Mouse (Mus musculus) macrophage (primary cell): ENCODE measurements at regions not wholly inside any gene's neighbourhood (a gene's known extent, or its start where the extent isn't known, plus 50 kb on each side); places are given as distances from the start of the nearest gene placed in this dataset.
"Not testable (repeated sequence)": the region's sequence is repeated elsewhere in the genome, so short reads cannot be mapped to it uniquely, and the experiment has no call there.

ENCODE experiments used
- H3K27ac ChIP-seq: fragments of 350-480 bp; formaldehyde crosslinking; 2 replicates; pipeline ENCODE4 v1.9.0; 2021
- H3K36me3 ChIP-seq: fragments of 350-480 bp; formaldehyde crosslinking; 2 replicates; pipeline ENCODE4 v1.9.0; 2021; ENCODE audit errors: inconsistent target
- H3K4me3 ChIP-seq: fragments of 350-480 bp; formaldehyde crosslinking; 2 replicates; pipeline ENCODE4 v1.9.0; 2021; ENCODE audit errors: inconsistent target
- H3K79me2 ChIP-seq: fragments of 350-480 bp; formaldehyde crosslinking; 2 replicates; pipeline ENCODE4 v1.9.0; 2021; ENCODE audit errors: inconsistent target
- WGBS: methylation state at CpG from one replicate; pipeline ENCODE4 v1.1.7; 2026; ENCODE audit warnings: inconsistent platforms; ENCODE audit not compliant: missing documents; 5-methylcytosine and 5-hydroxymethylcytosine counted together

DNA sequence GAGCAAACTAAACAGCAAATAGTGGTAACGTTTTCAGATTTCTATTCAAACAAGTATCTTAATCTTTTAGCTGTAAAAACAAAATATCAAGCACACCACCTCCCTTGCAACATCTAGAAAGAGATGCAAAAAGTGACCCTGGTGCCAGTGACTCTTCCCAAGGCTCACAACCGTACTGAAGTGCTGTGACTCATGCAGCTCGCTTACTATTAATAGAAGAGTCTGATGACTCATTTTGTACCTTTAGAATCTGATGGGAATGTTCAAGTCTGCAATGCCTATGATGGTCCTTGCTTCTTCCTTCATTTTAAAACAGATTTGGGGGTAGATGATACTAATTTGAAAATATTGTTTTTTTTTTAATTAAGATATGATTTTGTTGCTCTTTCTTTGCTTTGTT lies 88.5 kb downstream of the Arrdc3 start:
- H3K36me3 ChIP-seq: no peaks in the 10 kb centered on the region
- H3K79me2 ChIP-seq: no peaks in the 10 kb centered on the region
- 54% methylated on average over 3 of the region's 3 CpGs for WGBS
- H3K27ac ChIP-seq: no peak overlapping the region
- no peak overlapping the region for H3K4me3 ChIP-seq

DNA sequence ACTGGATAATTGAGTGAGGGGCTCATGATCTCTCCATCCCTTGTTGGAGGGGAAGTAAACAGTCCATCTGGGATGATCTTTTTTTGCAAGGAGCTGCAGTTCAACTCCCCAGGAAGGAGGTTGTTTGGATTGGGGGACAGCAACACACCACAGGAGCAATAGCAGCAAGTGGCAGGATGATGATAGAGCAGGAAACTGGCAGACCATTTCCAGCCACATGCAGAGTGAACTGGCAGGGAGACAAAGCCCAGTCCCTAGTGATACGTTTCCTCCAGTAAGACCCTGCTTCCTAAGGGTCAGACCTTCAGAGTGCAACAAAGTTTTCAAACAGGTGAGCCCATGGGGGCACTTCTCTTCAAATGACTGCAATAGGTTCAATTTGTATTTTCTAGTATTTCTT lies 91.2 kb downstream of the Arrdc3 start:
- 63% methylated on average over 1 of the region's 1 CpGs for WGBS
- no peak overlapping the region for H3K27ac ChIP-seq
- no peaks in the 10 kb centered on the region for H3K79me2 ChIP-seq

DNA sequence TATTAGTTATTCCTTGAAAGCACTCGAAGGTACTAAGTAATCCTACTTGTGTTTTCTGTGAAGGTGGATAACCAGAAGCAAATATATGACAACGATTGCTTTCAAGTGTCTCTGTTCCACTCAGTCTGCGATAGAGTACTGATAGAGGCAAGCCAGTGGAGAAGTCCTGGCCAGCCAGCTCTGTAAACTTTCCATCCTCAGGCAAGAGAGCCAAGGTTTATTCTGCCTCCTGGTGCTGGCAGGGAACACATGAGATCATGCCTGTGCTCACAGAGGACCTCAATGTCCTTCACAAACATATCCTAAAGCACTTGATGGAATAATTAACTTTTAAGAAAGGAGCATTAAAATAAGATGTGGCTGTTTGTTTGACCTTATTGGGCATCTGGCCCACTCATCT lies 94.1 kb downstream of the Arrdc3 start:
- Histone ChIP-seq H3K27ac (no peak overlapping the region), H3K36me3 (no peaks in the 10 kb centered on the region), H3K4me3 (no peak overlapping the region), H3K79me2 (no peaks in the 10 kb centered on the region)
- WGBS: 99% methylated on average over 3 of the region's 3 CpGs

More for the DNA sequence above, 91.2 kb downstream of the Arrdc3 start:
- no peak overlapping the region for H3K4me3 ChIP-seq
- H3K36me3 ChIP-seq: no peaks in the 10 kb centered on the region

DNA sequence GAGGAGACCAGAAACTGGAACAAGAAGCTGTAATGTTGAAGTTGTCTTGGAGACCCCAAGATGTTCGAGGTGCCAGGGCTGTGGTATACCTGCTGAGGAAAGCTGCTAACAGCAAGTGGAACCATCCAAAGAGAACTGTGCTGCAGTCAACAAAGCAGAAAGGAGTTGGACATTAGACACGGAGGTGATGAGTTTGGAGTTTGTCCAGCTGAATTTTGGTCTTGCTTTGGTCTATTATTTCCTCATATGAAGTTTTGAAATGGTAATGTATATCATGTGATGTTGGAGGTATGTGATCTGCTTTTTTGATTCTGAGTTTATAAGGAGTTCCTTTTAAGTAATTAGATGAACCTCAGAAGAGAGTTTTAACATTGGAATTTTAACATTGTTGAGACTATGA lies 98.0 kb downstream of the Arrdc3 start:
- 92% methylated on average over 2 of the region's 2 CpGs for WGBS

DNA sequence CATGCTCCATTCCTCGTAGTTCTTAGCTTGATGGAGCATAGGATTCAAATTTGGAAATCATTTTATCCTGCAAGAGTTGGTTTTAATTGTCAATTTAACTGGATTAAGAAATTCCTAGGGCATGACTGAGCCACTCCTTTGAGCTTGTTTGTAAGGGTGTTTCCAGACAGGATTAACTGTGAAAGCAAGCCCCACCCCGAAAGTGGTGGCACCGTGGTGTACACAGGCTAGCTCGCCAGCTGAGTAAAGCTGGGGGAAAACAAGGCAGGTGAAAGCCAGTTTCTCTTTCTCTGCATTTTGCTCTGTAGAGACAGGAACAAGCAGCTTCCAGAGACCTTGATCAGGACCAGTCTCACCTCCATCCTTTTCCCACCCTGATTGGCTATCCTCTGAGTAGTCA lies 103.5 kb downstream of the Arrdc3 start:
- Histone ChIP-seq H3K4me3 (no peak overlapping the region), H3K27ac (no peak overlapping the region), H3K36me3 (no peaks in the 10 kb centered on the region), H3K79me2 (no peaks in the 10 kb centered on the region)
- WGBS: 84% methylated on average over 4 of the region's 4 CpGs

More for the DNA sequence above, 98.0 kb downstream of the Arrdc3 start:
- Histone ChIP-seq H3K79me2 (no peaks in the 10 kb centered on the region), H3K27ac (no peak overlapping the region), H3K4me3 (no peak overlapping the region), H3K36me3 (no peaks in the 10 kb centered on the region)

DNA sequence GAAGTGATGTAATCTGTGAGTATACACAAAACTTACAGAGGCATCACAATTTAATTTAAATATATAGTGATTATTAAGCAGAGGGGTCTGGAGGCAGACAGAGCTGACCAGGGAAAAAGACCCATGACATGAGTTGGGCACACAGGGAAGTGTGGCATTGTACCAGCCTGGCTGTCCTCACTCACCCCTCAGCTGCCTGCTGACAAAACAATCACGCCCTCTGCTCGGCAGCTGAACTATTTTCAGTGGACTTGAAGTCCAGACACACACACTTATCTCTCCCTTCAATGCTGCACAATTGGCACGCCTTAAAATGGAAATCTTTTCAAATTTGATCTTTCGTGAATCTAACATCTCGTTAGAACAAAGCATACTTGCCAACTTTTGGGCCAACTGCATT lies 106.6 kb downstream of the Arrdc3 start:
- no peak overlapping the region for H3K27ac ChIP-seq
- no peak overlapping the region for H3K4me3 ChIP-seq
- 97% methylated on average over 5 of the region's 5 CpGs for WGBS
- H3K36me3 ChIP-seq: no peaks in the 10 kb centered on the region
- no peaks in the 10 kb centered on the region for H3K79me2 ChIP-seq

DNA sequence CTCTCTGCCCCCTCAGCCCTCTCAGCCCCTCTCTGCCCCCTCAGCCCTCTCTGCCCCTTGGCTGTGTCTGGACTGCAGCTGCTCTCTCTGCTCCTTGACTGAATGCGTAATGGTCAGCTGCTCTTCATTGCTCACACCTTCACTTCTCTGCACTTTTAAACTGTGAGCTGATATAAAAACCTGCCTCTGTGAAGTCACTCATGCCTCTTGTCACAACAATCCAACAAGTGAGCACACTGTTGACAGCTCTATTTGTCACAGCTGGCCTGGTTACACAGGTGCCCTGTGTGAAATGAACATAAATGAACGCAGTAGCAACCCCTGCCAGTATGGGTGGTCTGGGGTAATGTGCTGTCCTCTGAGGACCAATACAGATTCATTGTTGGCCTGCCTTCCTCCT lies 109.2 kb downstream of the Arrdc3 start:
- 100% methylated on average over 2 of the region's 2 CpGs for WGBS
- H3K4me3 ChIP-seq: no peak overlapping the region
- no peaks in the 10 kb centered on the region for H3K36me3 ChIP-seq
- no peak overlapping the region for H3K27ac ChIP-seq
- H3K79me2 ChIP-seq: no peaks in the 10 kb centered on the region

DNA sequence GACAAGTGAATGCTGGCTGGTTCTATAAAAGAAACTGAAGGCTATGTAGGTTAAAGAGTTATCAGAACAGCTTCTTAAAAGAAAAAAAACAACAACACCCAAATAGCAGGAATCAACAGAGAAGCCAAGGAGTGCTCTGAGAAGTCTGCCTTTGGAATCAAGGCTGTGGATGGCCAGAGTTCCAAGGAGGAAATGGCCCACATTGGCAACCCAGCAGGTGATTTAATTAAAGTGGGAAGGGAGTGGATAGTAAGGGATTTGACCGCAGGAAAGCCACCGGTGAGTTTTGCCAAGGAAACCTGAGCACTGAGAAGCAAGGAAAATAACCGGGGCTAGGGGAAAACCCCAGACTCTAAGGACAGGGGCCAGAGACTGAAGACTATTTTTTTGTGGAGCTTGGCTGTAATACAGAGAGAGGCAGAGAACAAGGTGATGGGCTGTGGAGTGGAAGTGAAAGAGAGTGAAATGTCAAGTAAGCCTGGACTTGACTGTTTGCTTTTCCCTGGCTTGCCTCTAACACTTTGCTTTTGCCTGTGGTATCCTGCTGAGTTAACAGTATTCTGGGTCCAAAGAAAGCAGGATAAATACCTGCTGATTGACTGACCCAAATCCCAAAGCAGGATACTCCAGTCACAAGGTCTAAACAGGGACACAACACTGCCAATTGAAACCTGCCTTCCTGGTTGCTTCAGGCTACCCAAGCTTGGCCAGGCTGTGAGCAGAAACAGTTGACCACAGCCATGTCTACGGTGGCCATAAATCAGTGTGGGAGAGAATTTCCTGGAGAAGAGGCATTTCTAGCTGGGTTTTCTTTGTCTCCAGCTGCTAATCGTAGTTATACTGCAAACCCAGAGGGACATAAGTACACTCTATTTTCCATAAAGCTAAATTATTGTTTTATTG lies 125.9 kb downstream of the Arrdc3 start:
- H3K4me3 ChIP-seq: no peak overlapping the region
- 70% methylated on average over 5 of the region's 5 CpGs for WGBS
- no peaks in the 10 kb centered on the region for H3K79me2 ChIP-seq
- H3K27ac ChIP-seq: no peak overlapping the region
- H3K36me3 ChIP-seq: no peaks in the 10 kb centered on the region

DNA sequence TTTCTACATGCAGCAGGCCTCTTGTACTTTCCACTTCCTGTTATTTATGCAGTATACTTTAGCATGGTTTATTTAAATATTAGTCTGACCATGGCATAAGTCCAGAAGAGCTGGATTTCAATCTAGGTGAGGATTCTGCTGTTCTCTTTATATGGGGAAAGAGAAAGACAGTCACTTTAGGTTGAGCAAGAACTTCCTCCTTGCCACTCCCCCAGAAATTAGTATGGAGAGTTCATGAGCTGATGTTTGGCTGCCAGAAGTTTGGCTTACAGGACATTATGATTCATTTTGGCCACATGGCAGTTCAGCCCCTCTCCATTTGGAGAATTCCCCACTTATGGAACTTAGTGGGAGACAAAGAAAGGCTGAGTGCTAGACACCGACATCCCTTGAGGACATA lies 130.8 kb downstream of the Arrdc3 start:
- 100% methylated on average over 1 of the region's 1 CpGs for WGBS
- Histone ChIP-seq H3K27ac (no peak overlapping the region), H3K79me2 (no peaks in the 10 kb centered on the region), H3K36me3 (no peaks in the 10 kb centered on the region), H3K4me3 (no peak overlapping the region)

DNA sequence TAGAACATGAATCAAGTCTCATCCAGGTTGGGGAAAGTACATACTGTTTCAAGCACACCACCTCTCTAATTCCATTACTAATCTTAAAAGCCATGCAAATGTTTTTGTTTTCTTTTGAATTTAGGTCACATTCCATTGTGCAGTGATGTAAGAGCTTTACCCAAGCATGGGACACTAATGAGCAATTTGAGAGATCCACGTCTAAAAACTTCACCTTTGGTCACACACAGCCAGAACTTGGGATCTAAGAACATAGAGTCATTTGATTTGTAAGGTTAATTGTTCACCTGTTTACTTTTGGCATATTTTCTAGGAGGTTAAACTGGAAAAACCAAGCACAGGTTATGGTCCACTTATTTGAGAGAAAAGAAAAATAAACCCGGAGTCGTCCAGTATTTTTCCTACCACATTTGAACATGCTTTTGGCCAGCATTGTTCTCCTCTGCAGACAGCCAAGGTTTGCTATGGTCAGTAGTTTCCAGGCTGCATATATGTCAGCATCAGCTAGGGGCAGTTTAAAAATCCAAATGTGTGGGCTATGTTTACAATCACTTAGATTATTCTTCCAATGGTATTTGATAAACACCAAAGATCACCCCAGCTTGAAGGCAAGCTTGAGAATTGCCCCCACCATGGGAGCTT lies 137.0 kb downstream of the Arrdc3 start:
- 98% methylated on average over 3 of the region's 3 CpGs for WGBS
- no peak overlapping the region for H3K4me3 ChIP-seq
- H3K79me2 ChIP-seq: no peaks in the 10 kb centered on the region
- no peaks in the 10 kb centered on the region for H3K36me3 ChIP-seq
- no peak overlapping the region for H3K27ac ChIP-seq

DNA sequence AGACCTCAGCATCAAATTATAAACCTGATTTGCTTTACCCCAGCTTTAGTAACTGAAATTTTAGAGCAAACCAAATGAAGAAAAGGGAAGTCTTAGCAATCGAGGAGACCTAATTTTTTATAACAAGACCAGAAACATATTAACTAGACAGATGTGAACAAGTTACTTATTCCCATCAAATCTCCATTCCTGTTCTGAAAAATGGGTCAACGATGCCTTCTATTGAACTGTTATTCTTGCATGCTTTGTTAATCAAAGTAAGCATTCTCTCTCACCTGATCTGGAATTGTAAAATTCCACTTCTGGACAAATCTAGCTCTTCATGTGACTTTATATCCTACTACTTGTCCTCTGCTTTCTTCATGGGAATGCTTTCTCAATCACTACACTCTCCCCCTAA lies 137.6 kb downstream of the Arrdc3 start:
- Histone ChIP-seq H3K36me3 (no peaks in the 10 kb centered on the region), H3K4me3 (no peak overlapping the region), H3K79me2 (no peaks in the 10 kb centered on the region), H3K27ac (no peak overlapping the region)
- WGBS: 88% methylated on average over 2 of the region's 2 CpGs

DNA sequence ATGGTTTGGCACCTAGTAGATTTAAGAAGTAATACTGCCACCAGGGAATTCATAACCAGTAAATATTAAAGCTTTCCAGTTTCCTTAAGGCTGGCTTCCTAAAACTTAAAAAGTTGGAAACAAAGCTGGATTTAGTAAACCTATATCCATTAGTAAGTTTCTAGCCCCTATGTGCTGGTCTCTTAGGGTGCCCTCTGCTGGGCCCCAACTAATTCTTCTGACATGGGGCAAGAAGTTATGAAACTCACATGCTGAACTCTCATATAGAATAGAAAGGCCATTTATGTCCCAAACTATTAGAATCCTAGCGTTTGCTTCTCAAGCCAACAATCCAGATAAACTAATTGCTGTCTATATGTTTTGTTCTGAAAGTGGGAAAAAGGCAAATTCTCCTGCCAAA lies 139.2 kb downstream of the Arrdc3 start:
- H3K79me2 ChIP-seq: no peaks in the 10 kb centered on the region
- H3K4me3 ChIP-seq: no peak overlapping the region
- WGBS: 94% methylated on average over 1 of the region's 1 CpGs
- no peak overlapping the region for H3K27ac ChIP-seq
- no peaks in the 10 kb centered on the region for H3K36me3 ChIP-seq

DNA sequence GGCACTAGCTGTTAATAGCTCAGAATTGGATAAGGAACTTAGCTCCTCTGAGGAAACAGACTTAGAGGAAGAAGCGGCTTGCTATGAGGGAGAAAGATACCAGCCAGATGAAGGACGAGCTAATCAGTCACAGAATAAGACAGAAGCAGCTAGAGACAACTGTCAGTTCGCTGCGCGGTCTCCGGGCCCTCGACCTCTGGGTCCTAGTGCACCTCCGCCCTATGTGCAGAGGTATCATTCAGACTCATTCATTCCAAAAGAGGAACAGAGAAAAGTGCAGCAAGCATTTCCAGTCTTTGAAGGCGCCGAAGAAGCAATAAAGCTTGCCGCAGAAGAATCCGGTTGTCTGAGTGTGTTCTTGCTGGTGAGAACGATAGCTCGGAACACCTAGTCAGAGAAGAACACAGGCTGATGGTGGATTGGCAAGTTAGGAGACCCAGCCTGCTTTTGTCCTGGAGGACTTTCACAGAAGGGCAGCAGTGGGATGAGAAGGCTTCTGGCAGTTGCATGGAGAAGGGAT lies 142.1 kb downstream of the Arrdc3 start:
- H3K4me3 ChIP-seq, H3K27ac ChIP-seq, H3K79me2 ChIP-seq, H3K36me3 ChIP-seq: not testable (repeated sequence)
- WGBS: 83% methylated on average over 6 of the region's 14 CpGs

DNA sequence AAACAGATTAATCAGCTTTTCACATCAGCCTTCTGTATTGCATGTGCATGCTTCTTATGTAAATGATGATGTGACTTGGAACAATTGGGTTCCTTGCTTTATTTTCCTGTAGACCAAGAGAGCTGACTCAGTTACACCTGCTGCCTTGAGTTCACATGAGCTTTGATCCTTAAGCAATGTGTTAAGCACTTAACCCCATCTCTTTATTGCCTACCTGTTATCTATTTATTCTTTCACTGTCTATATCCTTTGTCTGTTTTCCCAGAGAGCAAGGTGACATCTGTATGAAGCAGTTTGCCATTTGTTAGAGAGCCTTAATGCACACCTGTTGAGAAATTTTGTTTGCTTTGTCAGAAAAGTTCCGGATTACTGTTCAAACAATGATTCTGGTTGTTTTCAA lies 154.1 kb downstream of the Arrdc3 start:
- H3K4me3 ChIP-seq: no peak overlapping the region
- no peak overlapping the region for H3K27ac ChIP-seq
- no peaks in the 10 kb centered on the region for H3K36me3 ChIP-seq
- 92% methylated on average over 1 of the region's 1 CpGs for WGBS
- no peaks in the 10 kb centered on the region for H3K79me2 ChIP-seq

DNA sequence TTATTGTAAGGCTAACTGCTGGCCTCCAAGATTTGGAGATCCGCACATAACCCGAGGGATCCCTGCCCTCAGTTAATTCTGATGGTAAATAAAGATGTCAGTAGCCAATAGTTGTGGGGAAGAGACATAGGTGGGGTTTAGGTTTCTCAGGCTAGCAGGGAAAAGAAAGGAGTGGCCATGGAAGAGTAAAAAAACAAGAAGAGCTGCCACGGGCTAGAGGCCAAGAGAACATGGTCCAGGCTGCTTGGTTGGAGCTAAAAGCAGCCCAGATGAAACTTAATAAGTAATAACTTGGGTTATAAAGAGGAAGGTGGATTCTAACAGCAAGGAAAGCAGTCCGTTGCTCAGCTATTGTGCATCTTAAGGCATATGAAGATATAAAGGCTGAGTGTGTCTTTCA lies 155.6 kb downstream of the Arrdc3 start:
- no peak overlapping the region for H3K27ac ChIP-seq
- no peak overlapping the region for H3K4me3 ChIP-seq
- no peaks in the 10 kb centered on the region for H3K36me3 ChIP-seq
- WGBS: 97% methylated on average over 4 of the region's 4 CpGs
- no peaks in the 10 kb centered on the region for H3K79me2 ChIP-seq
